Mouse (Mus musculus): ENCODE data around the gene Prps1.
"Not testable (repeated sequence)": the region's sequence is repeated elsewhere in the genome, so short reads cannot be mapped to it uniquely, and the experiment has no call there.

Prps1 gene

DNA sequence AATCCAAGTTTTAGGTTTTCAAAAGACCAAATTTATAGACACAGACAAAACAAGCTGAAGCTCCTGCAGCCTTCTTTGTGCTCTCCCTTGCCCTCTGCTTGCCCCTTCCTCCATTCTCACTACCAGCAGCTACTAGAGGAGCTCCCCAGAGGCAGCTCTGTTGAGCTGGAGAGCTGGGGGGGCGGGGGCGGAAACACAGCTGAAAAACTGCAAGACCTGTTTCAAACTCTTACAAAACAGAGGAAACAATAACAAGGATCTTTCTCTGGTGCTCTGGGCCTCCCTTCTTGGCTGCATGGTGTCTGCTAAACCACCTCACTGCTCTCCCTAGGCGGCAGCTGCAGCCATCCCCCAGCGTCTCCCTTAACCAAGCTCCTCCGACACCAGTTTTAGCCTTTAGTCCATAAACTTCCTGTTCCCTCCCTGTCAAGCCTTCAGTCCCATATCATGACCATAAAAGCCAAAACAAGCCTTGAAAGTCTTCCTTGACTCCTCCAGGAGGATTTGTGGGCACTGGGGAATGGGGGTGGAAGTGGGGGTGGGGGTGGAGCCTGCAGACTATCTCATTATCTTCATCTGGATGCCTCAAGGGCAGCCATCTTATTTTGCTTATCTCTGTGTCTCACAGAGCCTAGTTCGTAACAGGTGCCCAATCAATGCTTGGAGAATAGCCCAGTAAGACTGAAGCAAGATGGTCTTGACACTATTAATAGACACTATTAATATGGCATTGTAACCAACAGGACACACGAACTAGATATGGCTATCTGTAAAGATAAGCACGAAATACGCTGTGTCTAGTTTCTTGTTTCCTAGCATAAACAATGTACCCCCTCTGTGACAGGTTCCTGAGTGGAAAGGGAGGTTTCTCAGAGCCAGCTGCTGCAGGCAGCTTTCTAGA lies 45.2 kb downstream of the Prps1 start:
- no peak for DNase-seq

GRCm38 (mm10) chrX:140503905-140504304 lies 47.5 kb downstream of the Prps1 start:
- peak; percentile 41 for DNase-seq

DNA sequence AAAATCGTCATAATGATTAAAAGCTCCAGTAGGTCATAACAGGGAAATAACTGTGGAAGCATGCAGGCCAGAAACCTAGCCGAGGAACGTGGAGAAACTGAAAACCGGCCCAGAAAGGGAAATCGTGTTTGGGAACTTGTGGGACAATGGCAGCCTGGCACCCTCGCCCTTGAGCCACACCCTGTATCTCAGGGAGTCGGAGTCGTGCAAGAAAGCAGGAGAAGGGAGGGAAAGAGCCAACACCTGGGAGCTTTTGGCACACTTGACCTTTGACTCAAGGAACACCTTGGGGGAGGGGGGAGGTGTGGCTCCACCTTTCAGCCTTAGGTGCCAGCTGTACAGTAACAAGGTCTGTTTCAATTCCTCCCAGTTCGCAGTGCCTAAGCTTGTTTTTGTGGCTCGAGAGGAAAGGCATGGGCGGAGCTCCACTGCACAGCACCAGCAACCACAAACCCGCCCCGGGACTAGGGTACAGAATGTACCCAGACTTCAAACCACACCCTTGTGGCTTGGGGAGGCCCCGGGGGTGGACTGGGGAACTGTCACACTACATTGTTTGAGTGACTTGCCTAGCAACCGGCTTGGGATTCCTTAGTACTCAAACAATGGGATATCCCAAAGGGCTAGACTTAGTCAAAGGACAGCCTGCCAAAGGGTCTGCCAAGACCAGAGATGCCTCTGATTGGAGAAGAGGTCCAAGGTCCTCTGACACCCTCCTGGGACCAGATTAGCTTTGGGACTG lies 49.3 kb downstream of the Prps1 start:
- DNase-seq: no peak

GRCm38 (mm10) chrX:140506436-140507180 lies 50.2 kb downstream of the Prps1 start:
- DNase-seq: no peak

GRCm38 (mm10) chrX:140507377-140507776 lies 51.0 kb downstream of the Prps1 start:
- DNase-seq: no peak

GRCm38 (mm10) chrX:140508791-140509190 lies 52.4 kb downstream of the Prps1 start:
- DNase-seq: not testable (repeated sequence)

DNA sequence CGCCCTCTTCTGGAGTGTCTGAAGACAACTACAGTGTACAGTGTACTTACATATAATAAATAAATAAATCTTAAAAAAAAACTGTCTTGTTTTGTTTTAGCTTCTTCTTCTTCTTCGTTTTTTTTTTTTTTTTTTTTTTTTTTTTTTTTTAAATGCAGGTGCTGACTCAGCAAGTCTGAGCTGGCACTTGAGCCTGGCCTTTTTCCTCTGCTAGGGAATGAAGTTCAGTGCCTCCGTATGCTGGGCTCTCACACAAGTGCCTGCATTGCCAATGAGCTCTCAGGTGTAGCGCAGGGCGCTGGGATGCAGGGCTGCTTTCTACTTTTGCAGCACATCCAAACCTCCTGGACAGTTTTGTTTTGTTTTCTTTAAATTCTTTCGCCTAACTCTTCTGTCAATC lies 53.4 kb downstream of the Prps1 start:
- no peak for DNase-seq

DNA sequence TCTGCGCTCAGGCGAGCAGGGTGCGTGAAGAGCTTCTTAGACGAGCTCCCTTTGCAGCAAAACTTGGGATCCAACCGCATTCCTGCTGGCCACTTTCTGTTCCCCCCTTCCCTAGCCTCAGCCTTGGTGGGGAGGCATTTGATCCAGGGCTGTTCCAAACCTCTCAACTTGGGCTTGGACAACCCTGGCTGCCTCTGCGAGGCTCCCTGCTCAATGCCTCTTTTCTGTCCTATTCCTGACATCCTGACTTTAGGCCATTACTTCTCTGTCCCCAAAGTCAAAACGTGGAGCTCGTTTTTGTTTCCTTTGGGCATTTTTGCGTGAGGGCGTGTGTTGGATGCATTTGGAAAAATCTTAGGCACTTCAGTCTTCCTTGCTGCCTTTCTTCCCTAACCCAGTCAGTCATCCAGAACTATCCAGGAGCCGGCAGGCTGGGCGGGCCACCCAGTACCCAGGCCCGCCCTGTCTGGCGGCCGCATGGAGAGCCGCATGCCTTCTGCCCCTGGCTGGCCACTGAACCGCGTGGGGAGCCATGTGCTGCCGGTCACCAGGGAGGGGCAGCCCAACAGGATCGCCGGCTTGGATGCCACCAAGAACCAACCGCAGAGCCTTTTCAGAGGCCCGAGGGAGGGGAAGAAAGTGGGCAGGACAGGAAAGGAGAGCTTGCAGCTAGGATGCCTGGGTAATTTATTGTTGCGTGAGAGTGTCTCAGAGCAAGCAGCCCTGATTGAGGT lies 54.5 kb downstream of the Prps1 start:
- peak; percentile 44 for DNase-seq

- no peak for DNase-seq
Observed at GRCm38 (mm10) chrX:140511687-140512651, 55.6 kb downstream of the Prps1 start.

DNA sequence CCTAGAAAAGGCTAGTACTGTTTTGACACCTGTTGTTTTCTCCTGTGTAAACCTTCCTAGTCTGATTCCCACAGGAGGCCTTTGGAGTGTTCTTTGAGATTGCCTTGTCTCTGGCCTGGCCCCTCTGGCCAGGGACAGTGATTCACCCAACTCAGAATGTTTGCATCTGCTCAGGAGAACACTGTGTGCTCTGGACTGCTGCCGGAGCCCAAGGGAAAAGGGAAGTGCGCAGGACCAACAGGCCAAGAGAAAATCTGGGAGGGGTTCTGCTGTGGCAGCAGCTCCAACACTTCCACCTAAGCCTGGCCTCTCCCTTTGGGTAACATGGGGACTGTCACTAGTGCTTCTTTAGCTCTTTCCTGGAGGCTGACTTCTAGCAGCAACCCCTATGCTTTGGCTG lies 57.0 kb downstream of the Prps1 start:
- no peak for DNase-seq

DNA sequence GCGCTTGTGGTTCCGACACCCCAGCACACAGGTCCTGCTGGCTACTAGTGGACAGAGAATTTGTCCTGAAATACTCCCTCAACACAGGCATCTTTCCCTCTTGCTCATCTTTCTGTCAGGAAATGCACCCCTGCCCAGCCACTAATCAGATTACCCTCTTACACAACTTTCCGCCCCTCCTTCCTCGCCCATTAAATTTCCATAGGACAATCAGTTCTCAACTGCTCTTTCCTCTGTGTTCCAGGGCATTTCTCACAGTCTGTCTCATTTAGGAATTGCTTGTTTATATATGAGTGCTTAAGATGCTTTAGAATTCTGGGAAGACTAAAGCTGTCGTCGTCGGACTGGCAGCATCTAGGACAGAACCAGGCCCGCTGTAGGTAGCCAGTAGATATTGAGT lies 61.9 kb downstream of the Prps1 start:
- DNase-seq: no peak

DNA sequence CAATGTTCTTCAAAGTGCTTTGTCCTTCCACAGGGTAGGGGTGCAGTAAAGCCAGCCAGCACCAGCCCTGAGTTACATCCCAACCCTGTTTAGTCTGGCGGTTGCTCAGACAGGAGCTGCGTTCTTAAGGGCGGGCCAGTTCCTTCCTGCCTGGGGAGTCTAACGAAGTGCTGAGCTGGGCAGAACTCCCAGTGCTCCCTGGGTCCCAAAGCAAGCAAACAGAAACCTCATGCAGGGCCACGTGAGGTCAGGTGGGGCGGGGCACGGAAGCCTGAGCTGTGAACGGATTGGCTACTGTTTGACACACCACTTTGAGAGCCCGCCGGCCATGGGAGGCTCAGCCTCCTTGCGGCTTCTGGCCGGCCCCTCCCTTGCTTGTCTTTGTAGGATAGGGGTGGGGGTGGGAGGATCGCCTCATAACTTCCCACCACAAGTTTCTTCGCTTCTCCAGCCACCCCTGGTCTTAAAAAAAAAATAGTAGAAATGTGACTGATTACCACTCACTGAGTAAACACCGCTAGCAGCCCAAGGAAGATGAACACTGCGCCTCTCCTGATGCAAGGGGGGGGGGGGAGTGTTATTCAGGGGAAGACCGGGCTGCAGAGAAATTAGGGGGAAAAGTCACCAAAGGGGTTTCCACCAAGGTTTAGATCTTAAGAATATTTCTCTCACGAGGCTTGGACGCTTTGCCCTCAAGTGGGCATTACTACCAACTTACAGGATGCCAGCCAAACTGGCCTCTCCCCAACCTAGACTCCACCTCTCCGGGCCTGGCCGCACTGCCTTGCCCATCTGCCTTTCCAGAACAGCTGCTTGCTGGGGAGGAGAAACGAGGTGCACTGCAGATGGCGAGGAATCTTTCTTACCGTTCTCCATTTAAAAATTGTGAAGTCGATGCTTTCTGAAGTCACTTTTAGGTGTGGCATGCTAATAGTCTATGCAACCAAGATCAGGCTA lies 64.0 kb downstream of the Prps1 start:
- DNase-seq: peak; percentile 88

GRCm38 (mm10) chrX:140522071-140522765 lies 65.8 kb downstream of the Prps1 start:
- no peak for DNase-seq

- no peak for DNase-seq
Observed at GRCm38 (mm10) chrX:140524231-140524630, 67.8 kb downstream of the Prps1 start.

Data from cerebellum, adult 9-10 months (tissue).